10 mouse cellular contexts compared by ENCODE assay signal in genomic region chr1:168991506-168992244, GRCm38 (mm10).
DNase-seq lines count a peak whose midpoint lies in the region; ATAC-seq lines count a peak whose summit lies in the region.
"Had no signal": no experiment of that assay in that cellular context is flagged by ENCODE, and none has a peak within 500 bp of the region (broad histone marks: within the 10 kb centered on the region; RNA-seq: fewer than 3 reads in every experiment).

No protein-coding gene starts in this region.

- no peak for ATAC-seq in hindbrain, embryonic 13.5 days (ENCODE audit: low FRiP score)
- no peak for ATAC-seq in hindbrain, embryonic 12.5 days (ENCODE audit: low FRiP score)

- no peak overlapping the region for H3K9ac ChIP-seq in hindbrain, embryonic 13.5 days
- H3K9ac ChIP-seq in hindbrain, embryonic 12.5 days, result no peak overlapping the region

- peak; percentile 38 to 47 for DNase-seq in frontal cortex, postnatal 10 days (ENCODE audit: low spot score in 2 of 2)
- peak; percentile 51 for DNase-seq in left cerebral cortex, adult 11 months (ENCODE audit: low spot score)
- peak; percentile 66 to 69 for DNase-seq in right cerebral cortex, adult 2 months (ENCODE audit: low spot score in 2 of 2)
- DNase-seq in yolk sac, embryonic 10.5 days (ENCODE audit: low spot score), result no peak
- DNase-seq in kidney, postnatal 14 days, result no peak
- no peak for DNase-seq in adrenal gland, postnatal 25 days
- DNase-seq: cerebellum, adult 18-20 months; heart, postnatal 4 days had no signal

- WGBS in hindbrain, embryonic 13.5 days, result 62% methylated on average over 14 of the region's 14 CpGs
- 80% methylated on average over 14 of the region's 14 CpGs for WGBS in hindbrain, embryonic 12.5 days

- H3K27me3 ChIP-seq in hindbrain, embryonic 13.5 days, result no peaks in the 10 kb centered on the region
- no peaks in the 10 kb centered on the region for H3K27me3 ChIP-seq in hindbrain, embryonic 12.5 days

- no peak overlapping the region for H3K4me3 ChIP-seq in hindbrain, embryonic 13.5 days
- no peak overlapping the region for H3K4me3 ChIP-seq in hindbrain, embryonic 12.5 days

- no peaks in the 10 kb centered on the region for H3K36me3 ChIP-seq in hindbrain, embryonic 13.5 days
- no peaks in the 10 kb centered on the region for H3K36me3 ChIP-seq in hindbrain, embryonic 12.5 days

- peak overlapping the region; percentile 67 for H3K27ac ChIP-seq in hindbrain, embryonic 13.5 days
- H3K27ac ChIP-seq in hindbrain, embryonic 12.5 days, result no peak overlapping the region

- 0 out of 2 replicates have a peak, but pooled peaks cover 5% of the 10 kb centered on the region for H3K4me1 ChIP-seq in hindbrain, embryonic 13.5 days (replicated peaks)
- H3K4me1 ChIP-seq in hindbrain, embryonic 12.5 days, result no peaks in the 10 kb centered on the region; the same call in 1 of the 2 replicates

- H3K4me2 ChIP-seq in hindbrain, embryonic 13.5 days, result no peak overlapping the region
- H3K4me2 ChIP-seq in hindbrain, embryonic 12.5 days (replicated peaks), result no peak overlapping the region

- no peaks in the 10 kb centered on the region for H3K9me3 ChIP-seq in hindbrain, embryonic 13.5 days
- no peaks in the 10 kb centered on the region for H3K9me3 ChIP-seq in hindbrain, embryonic 12.5 days (replicated peaks)

Comparison
In these comparisons a context has a peak if more than half of its experiments do, and no peak if none do; other contexts are left out.
1. DNase-seq: peak in frontal cortex, postnatal 10 days (2 of 2), left cerebral cortex, adult 11 months (single experiment) and right cerebral cortex, adult 2 months (2 of 2); none in yolk sac, embryonic 10.5 days (single experiment), kidney, postnatal 14 days (single experiment) and adrenal gland, postnatal 25 days (single experiment).